Mouse (Mus musculus): ENCODE results near the gene Folr1.
A peak's percentile ranks its signal among the peaks of the same experiment; 100 is the strongest.

Folr1 gene

DNA sequence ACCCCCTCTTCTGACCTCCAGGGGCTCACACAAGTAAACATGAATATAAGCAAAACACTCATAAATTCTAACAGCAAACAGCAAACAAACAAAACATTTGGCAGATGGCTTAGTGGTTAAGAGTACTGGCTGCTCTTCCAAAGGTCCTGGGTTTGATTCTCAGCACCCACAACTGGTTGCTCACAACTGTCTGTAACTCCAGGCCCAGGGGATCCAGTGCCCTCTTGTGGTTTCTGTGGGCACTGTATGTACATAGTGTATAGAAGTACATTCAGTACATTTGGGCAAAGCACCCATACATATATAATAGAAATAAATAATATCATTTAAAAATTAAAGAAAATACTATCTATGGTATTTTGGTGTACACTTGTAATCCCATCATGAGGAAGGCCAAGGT, 32.3 kb upstream of the Folr1 start:
- Histone ChIP-seq H3K4me3 (replicated peaks; ENCODE audit: low read length) (no peak overlapping the region), H3K36me3 (ENCODE audit: insufficient read depth, low read length) (peaks cover 60% of the 10 kb centered on the region), H3K27me3 (ENCODE audit: insufficient read depth, low read length) (no peaks in the 10 kb centered on the region), H3K9me3 (ENCODE audit: low read length) (0 out of 2 replicates have a peak, but pooled peaks cover 5% of the 10 kb centered on the region), H3K4me1 (replicated peaks; ENCODE audit: low read depth, low read length) (peaks cover 63% of the 10 kb centered on the region)
- TF ChIP-seq POU5F1 (IDR thresholded peaks at IDR 0.05; ENCODE audit: borderline replicate concordance, low read length) (no peak), NANOG (IDR thresholded peaks at IDR 0.05; ENCODE audit: borderline replicate concordance, low read length) (no peak), CTCF (conservative IDR thresholded peaks at IDR 0.05; ENCODE audit: low read length) (peak; percentile 44)

DNA sequence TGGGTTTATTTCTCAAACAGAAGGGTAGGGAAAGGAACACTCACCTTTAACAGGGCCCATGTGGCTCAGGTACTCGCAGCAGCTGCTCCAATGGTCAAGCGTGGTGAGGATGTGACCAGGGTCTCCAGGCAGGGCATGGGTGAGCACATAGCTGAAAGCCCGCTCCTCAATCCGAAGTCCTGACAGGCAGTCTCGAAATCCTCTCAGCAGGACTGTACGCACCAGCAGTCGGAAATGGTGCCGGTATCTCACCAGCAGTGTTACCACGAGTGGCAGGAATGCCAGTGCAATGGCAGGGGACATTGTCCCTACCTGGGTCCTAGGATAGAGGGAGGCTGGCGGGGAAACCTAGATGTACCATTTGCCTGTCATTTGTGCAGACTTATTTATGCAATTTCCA, 31.4 kb upstream of the Folr1 start:
- Histone ChIP-seq H3K4me1 (replicated peaks; ENCODE audit: low read depth, low read length) (peaks cover 63% of the 10 kb centered on the region), H3K4me3 (replicated peaks; ENCODE audit: low read length) (no peak overlapping the region), H3K9me3 (ENCODE audit: low read length) (0 out of 2 replicates have a peak, but pooled peaks cover 5% of the 10 kb centered on the region), H3K27me3 (ENCODE audit: insufficient read depth, low read length) (no peaks in the 10 kb centered on the region), H3K36me3 (ENCODE audit: insufficient read depth, low read length) (peaks cover 58% of the 10 kb centered on the region)
- no peak for TF ChIP-seq POU5F1 (IDR thresholded peaks at IDR 0.05; ENCODE audit: borderline replicate concordance, low read length)
- no peak for TF ChIP-seq NANOG (IDR thresholded peaks at IDR 0.05; ENCODE audit: borderline replicate concordance, low read length)
- TF ChIP-seq CTCF (conservative IDR thresholded peaks at IDR 0.05; ENCODE audit: low read length) = no peak

DNA sequence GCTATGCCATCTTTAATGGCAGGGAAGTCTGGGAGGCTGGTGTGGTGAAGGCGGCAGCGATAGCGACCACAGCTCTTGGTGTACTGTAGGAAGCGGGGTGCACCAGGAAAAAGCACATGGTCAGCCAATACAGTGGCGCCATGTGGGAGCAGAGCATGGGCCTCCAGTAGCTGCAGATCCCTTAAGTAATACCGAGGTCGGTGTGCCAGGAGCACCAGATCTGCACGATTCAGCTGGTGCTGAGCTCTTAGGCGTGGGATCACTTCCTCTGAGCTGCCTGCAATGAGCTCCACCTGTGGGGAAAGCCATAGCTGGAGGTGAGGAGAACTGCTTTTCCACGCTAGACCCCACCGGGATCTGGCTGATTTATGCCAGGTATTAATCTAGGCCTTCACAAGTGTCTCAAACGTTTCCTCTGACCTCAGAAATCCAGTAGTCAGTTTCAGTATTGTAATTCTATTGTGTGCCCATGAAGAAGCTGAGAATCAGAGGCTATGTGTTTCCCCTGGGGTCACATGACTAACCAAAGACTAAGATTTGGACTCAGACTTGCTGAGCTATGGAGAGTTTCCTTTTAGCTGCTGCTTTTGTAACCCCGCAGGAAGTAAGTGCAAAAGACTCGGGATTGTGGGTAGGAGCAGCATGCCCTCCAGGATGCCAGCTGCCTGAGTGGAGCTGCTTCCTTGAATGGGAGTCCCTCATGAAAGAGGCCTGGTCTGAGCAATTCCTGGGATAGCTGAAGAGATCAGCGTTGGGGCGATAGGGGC, 29.9 kb upstream of the Folr1 start:
- H3K4me3 ChIP-seq (replicated peaks; ENCODE audit: low read length) = peak overlapping the region; percentile 37

DNA sequence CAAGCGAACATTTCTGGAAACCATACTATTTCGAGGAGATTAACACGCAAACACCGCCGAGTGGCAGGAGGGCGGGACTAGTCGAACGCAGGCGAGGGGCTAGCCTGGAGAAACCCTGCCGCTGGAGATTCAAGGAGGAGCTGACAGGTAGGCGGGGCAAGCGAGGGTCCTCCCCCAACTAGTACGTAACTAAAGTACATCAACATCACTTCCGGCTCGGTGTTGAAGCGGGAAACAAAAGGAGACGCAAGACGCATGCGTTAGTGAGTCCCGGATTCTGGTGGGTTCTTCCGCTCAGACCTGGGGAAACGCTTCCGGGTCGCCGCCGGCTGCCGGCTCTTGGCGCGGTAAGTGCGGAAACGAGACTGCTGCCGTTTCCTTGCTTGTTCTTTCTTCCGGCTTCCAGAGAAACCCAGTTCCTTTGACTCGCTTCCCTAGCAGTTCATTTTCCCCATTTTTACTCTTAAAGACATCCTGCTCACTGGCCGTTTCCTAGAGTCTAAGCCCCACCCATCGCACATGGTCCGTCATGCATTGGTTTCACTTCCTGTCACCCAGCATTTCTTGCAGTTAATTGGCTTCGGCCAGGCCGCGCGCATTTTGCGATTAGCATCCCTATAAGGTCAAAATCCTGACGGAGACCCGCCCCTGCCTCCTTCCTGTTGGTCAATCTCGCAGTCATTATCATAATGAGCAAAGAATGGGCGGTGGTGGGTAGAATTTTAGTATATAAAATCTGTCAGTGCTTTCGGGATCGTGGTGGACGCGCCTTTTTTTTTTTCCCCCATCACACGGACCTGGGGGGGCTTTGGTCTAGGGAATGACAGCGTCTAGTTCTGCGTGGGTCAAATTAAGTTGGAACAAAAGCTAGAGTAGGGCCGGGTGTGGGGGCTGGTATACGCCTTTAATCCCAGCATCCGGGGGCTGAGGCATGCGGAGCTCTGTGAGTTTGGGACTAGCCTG, 25.8 kb upstream of the Folr1 start:
- Histone ChIP-seq H3K4me1 (replicated peaks; ENCODE audit: low read depth, low read length) (peaks cover 62% of the 10 kb centered on the region), H3K9me3 (ENCODE audit: low read length) (no peaks in the 10 kb centered on the region), H3K36me3 (ENCODE audit: insufficient read depth, low read length) (peaks cover 39% of the 10 kb centered on the region), H3K4me3 (replicated peaks; ENCODE audit: low read length) (peak overlapping the region; percentile 85), H3K27me3 (ENCODE audit: insufficient read depth, low read length) (no peaks in the 10 kb centered on the region)
- TF ChIP-seq CTCF (conservative IDR thresholded peaks at IDR 0.05; ENCODE audit: low read length) (no peak), NANOG (IDR thresholded peaks at IDR 0.05; ENCODE audit: borderline replicate concordance, low read length) (no peak), POU5F1 (IDR thresholded peaks at IDR 0.05; ENCODE audit: borderline replicate concordance, low read length) (no peak)

More for the DNA sequence above, 29.9 kb upstream of the Folr1 start:
- 0 out of 2 replicates have a peak, but pooled peaks cover 5% of the 10 kb centered on the region for H3K9me3 ChIP-seq (ENCODE audit: low read length)
- TF ChIP-seq POU5F1 (IDR thresholded peaks at IDR 0.05; ENCODE audit: borderline replicate concordance, low read length) (no peak), CTCF (conservative IDR thresholded peaks at IDR 0.05; ENCODE audit: low read length) (no peak), NANOG (IDR thresholded peaks at IDR 0.05; ENCODE audit: borderline replicate concordance, low read length) (no peak)
- no peaks in the 10 kb centered on the region for H3K27me3 ChIP-seq (ENCODE audit: insufficient read depth, low read length)
- peaks cover 54% of the 10 kb centered on the region for H3K36me3 ChIP-seq (ENCODE audit: insufficient read depth, low read length)
- H3K4me1 ChIP-seq (replicated peaks; ENCODE audit: low read depth, low read length) = peaks cover 59% of the 10 kb centered on the region

DNA sequence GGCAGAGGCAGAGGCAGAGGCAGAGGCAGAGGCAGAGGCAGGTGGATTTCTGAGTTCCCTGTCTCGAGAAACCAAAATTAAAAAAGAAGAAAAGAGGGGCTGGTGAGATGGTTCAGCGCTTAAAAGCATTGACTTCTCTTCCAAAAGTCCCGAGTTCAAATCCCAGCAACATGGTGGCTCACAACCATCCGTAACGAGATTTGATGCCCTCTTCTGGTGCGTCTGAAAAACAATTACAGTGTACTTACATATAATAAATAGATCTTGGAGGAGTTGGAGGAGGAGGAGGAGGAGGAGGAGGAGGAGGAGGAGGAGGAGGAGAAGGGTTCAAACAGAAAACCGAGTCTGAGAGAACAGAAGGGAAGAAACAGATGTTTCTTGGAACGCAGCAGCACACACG, 25.1 kb upstream of the Folr1 start:
- TF ChIP-seq NANOG (IDR thresholded peaks at IDR 0.05; ENCODE audit: borderline replicate concordance, low read length) (no peak), POU5F1 (IDR thresholded peaks at IDR 0.05; ENCODE audit: borderline replicate concordance, low read length) (no peak), CTCF (conservative IDR thresholded peaks at IDR 0.05; ENCODE audit: low read length) (no peak)
- Histone ChIP-seq H3K27me3 (ENCODE audit: insufficient read depth, low read length) (no peaks in the 10 kb centered on the region), H3K36me3 (ENCODE audit: insufficient read depth, low read length) (peaks cover 32% of the 10 kb centered on the region), H3K9me3 (ENCODE audit: low read length) (no peaks in the 10 kb centered on the region), H3K4me1 (replicated peaks; ENCODE audit: low read depth, low read length) (peaks cover 55% of the 10 kb centered on the region), H3K4me3 (replicated peaks; ENCODE audit: low read length) (peak overlapping the region; percentile 85)

DNA sequence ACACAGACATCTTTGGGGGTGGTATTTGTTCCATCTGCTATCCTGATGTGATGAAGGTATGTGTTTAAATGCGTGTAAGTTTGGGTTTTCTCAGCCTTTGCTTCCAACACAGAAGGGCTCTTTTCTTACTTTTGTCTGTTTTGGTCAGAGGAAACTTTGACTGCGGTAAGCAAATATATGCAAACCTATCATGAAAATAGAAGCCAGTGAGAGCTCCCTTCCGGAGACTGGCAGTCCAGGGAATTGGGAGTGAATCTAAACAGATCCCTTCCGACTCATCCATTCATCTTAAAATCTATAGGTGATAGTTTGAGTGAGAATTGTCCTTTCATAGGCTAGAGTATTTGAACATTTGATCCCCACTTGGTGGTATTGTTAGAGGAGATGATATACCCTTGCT, 17.9 kb upstream of the Folr1 start:
- H3K36me3 ChIP-seq (ENCODE audit: insufficient read depth, low read length) = no peaks in the 10 kb centered on the region
- no peak overlapping the region for H3K4me3 ChIP-seq (replicated peaks; ENCODE audit: low read length)
- peaks cover 17% of the 10 kb centered on the region for H3K4me1 ChIP-seq (replicated peaks; ENCODE audit: low read depth, low read length)
- H3K27me3 ChIP-seq (ENCODE audit: insufficient read depth, low read length) = 0 out of 2 replicates have a peak, but pooled peaks cover 3% of the 10 kb centered on the region
- no peak for TF ChIP-seq NANOG (IDR thresholded peaks at IDR 0.05; ENCODE audit: borderline replicate concordance, low read length)
- TF ChIP-seq CTCF (conservative IDR thresholded peaks at IDR 0.05; ENCODE audit: low read length) = no peak
- no peak for TF ChIP-seq POU5F1 (IDR thresholded peaks at IDR 0.05; ENCODE audit: borderline replicate concordance, low read length)
- H3K9me3 ChIP-seq (ENCODE audit: low read length) = no peaks in the 10 kb centered on the region

DNA sequence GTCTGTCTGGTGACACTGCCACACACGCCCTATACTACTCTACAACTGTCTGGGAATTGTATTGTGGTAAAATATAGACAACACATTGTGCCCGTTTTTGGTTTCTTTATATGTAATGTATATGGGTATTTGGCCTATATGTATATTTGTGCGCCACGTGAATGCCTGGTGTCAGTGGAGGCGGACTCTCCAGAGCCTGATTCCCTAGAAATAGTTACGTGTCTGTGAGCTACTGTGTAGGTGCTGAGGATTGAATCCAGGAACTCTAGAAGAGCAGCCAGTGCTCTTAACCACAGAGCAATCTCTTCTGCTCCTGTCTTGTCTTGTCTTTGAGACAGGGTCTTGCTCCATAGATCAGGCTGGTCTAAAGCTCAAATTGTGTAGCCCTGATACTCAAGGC, 15.7 kb upstream of the Folr1 start:
- H3K4me3 ChIP-seq (replicated peaks; ENCODE audit: low read length) = no peak overlapping the region
- H3K4me1 ChIP-seq (replicated peaks; ENCODE audit: low read depth, low read length) = peaks cover 17% of the 10 kb centered on the region
- H3K9me3 ChIP-seq (ENCODE audit: low read length) = no peaks in the 10 kb centered on the region
- 0 out of 2 replicates have a peak, but pooled peaks cover 3% of the 10 kb centered on the region for H3K27me3 ChIP-seq (ENCODE audit: insufficient read depth, low read length)
- H3K36me3 ChIP-seq (ENCODE audit: insufficient read depth, low read length) = no peaks in the 10 kb centered on the region
- TF ChIP-seq POU5F1 (IDR thresholded peaks at IDR 0.05; ENCODE audit: borderline replicate concordance, low read length) (no peak), CTCF (conservative IDR thresholded peaks at IDR 0.05; ENCODE audit: low read length) (no peak), NANOG (IDR thresholded peaks at IDR 0.05; ENCODE audit: borderline replicate concordance, low read length) (no peak)

DNA sequence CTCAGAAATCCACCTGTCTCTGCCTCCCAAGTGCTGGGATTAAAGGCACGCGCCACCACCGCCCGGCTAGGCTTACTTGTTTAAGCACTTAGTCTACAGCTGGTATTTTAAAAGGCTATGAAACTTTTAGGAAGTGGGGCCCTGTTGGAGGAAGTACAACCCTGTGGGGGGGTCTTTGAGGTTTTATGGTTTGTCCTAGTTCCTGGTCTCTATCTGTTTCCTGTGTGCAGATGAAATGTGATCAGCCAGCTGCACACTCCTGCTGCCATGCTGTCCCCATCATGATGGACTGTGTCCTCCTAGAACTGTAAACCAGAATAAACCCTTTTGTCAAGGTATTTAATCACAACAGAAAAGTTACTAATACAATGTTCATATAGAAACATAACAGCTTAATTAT, 13.6 kb upstream of the Folr1 start:
- H3K27me3 ChIP-seq (ENCODE audit: insufficient read depth, low read length) = peaks cover 4% of the 10 kb centered on the region; the same call in 1 of the 2 replicates
- no peaks in the 10 kb centered on the region for H3K36me3 ChIP-seq (ENCODE audit: insufficient read depth, low read length)
- peaks cover 17% of the 10 kb centered on the region for H3K4me1 ChIP-seq (replicated peaks; ENCODE audit: low read depth, low read length)
- no peak overlapping the region for H3K4me3 ChIP-seq (replicated peaks; ENCODE audit: low read length)
- H3K9me3 ChIP-seq (ENCODE audit: low read length) = no peaks in the 10 kb centered on the region
- TF ChIP-seq NANOG (IDR thresholded peaks at IDR 0.05; ENCODE audit: borderline replicate concordance, low read length) (no peak), CTCF (conservative IDR thresholded peaks at IDR 0.05; ENCODE audit: low read length) (no peak), POU5F1 (IDR thresholded peaks at IDR 0.05; ENCODE audit: borderline replicate concordance, low read length) (no peak)

Measured in E14TG2a.4 (cell line).